Mouse (Mus musculus): Measurements from ENCODE around the gene Cd300ld.
"Not testable (repeated sequence)": the region's sequence is repeated elsewhere in the genome, so short reads cannot be mapped to it uniquely, and the experiment has no call there.

The Cd300ld gene

GRCm38 (mm10) chr11:114989793-114990192 lies at the start of gene Cd300ld:
Gene Cd300ld, minus strand, starts transcription at chr11:114989922.
- DNase-seq (ENCODE audit: low spot score in 2 of 2) = no peak

- not testable (repeated sequence) for DNase-seq (ENCODE audit: low spot score in 2 of 2)
Observed at GRCm38 (mm10) chr11:115037669-115038068, 47.9 kb upstream of the Cd300ld start, which contains the start of gene Cd300ld5. Gene Cd300ld5, minus strand, starts transcription at chr11:115037769.

GRCm38 (mm10) chr11:115026912-115027311 lies 37.2 kb upstream of the Cd300ld start, which contains the start of gene Cd300ld4:
Gene Cd300ld4, minus strand, starts transcription at chr11:115027012.
- not testable (repeated sequence) for DNase-seq (ENCODE audit: low spot score in 2 of 2)

- not testable (repeated sequence) for DNase-seq (ENCODE audit: low spot score in 2 of 2)
Observed at GRCm38 (mm10) chr11:115016093-115016492, 26.4 kb upstream of the Cd300ld start, which contains the start of gene Cd300ld2. Gene Cd300ld2, minus strand, starts transcription at chr11:115016193.

GRCm38 (mm10) chr11:115004070-115004469 lies 14.3 kb upstream of the Cd300ld start:
- peak in 1 of 2 experiments; percentile 20 for DNase-seq (ENCODE audit: low spot score in 2 of 2)

GRCm38 (mm10) chr11:115001474-115002040 lies 11.8 kb upstream of the Cd300ld start, which contains the start of gene Cd300c2:
Gene Cd300c2, minus strand, starts transcription at chr11:115001880.
- no peak for DNase-seq (ENCODE audit: low spot score in 2 of 2)

GRCm38 (mm10) chr11:114981866-114982265 lies 7.9 kb downstream of the Cd300ld start:
- no peak for DNase-seq (ENCODE audit: low spot score in 2 of 2)

GRCm38 (mm10) chr11:114972726-114973125 lies 17.0 kb downstream of the Cd300ld start:
- no peak for DNase-seq (ENCODE audit: low spot score in 2 of 2)

- no peak for DNase-seq (ENCODE audit: low spot score in 2 of 2)
Observed at GRCm38 (mm10) chr11:114968752-114969207, 20.9 kb downstream of the Cd300ld start, which contains the start of gene Cd300c. Gene Cd300c, minus strand, starts transcription at chr11:114969157.

- DNase-seq (ENCODE audit: low spot score in 2 of 2) = no peak
Observed at GRCm38 (mm10) chr11:114965182-114965828, 24.4 kb downstream of the Cd300ld start.

- no peak for DNase-seq (ENCODE audit: low spot score in 2 of 2)
Observed at GRCm38 (mm10) chr11:114960369-114960768, 29.4 kb downstream of the Cd300ld start.

- DNase-seq (ENCODE audit: low spot score in 2 of 2) = peak in 1 of 2 experiments; percentile 9
Observed at GRCm38 (mm10) chr11:114934144-114934543, 55.6 kb downstream of the Cd300ld start, which contains the start of gene Cd300lb. Gene Cd300lb, minus strand, starts transcription at chr11:114934386.

- peak in 1 of 2 experiments; percentile 9 for DNase-seq (ENCODE audit: low spot score in 2 of 2)
Observed at GRCm38 (mm10) chr11:114933591-114933990, 56.1 kb downstream of the Cd300ld start.

All from spleen, postnatal 10 days (tissue).